Mouse (Mus musculus) adrenal gland, postnatal 10 days (tissue): ENCODE measurements around the gene Adap1. TPM values are rescaled to one million over a fixed set of nuclear protein-coding genes. Genes with fewer than 3 reads are reported as not detected.

Source experiments
- DNase-seq: peaks from one replicate; pipeline ENCODE4 v3.0.0; 2021; ENCODE audit warnings: mixed read lengths
- total RNA-seq, 2 experiments: library from RNA; stranded (reverse); gene quantifications; 2 replicates each; pipeline ENCODE4 v1.2.3; 2021

Adap1 gene
- total RNA-seq, 2 experiments from 2014 or later = 5.9 to 7.5 TPM

DNA sequence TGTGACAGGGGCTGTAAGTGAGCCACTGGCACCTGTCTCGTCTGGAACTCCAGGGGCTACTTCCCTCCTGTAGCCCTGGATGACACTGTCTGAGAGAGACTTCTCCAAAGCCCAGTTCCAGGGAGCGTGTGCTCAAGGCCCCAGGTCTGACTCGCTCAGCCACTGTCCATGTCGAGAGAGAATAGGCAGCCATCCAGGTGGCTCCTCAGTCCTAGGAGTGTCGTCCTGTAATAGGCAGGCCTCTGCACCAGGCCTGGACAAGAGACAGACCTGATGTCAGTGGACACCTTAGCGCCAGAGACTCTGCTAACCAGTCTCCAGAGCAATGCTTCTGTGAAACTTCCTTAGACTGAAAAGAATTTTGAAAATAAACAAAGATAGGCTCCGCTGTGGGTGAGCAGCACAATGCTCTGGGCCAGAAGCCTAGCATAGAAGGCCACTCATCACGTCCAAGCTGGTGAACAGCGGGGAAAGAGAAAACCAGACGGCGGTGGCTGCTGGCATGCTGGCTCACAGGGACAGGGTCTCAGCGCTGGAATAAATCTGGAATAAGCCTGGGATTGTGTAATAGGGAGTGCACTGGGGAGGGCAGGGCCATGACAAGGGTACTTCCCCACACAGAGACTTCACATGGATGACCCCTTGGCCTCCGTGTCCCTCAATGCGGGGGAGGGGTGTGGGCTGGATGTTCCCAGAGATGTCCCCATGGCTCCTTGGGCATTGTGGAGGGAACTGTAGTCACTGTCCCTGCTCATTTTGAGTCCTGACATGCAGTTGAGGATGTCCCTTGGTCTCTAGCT is 39.1 kb downstream of the Adap1 start:
- peak; percentile 30 for DNase-seq

GRCm38 (mm10) chr5:139285383-139286067 is 39.9 kb downstream of the Adap1 start:
- DNase-seq = no peak

- DNase-seq = no peak
Observed at GRCm38 (mm10) chr5:139283460-139284180, 41.8 kb downstream of the Adap1 start.

- peak; percentile 93 for DNase-seq
Observed at GRCm38 (mm10) chr5:139282191-139282590, 43.2 kb downstream of the Adap1 start.

DNA sequence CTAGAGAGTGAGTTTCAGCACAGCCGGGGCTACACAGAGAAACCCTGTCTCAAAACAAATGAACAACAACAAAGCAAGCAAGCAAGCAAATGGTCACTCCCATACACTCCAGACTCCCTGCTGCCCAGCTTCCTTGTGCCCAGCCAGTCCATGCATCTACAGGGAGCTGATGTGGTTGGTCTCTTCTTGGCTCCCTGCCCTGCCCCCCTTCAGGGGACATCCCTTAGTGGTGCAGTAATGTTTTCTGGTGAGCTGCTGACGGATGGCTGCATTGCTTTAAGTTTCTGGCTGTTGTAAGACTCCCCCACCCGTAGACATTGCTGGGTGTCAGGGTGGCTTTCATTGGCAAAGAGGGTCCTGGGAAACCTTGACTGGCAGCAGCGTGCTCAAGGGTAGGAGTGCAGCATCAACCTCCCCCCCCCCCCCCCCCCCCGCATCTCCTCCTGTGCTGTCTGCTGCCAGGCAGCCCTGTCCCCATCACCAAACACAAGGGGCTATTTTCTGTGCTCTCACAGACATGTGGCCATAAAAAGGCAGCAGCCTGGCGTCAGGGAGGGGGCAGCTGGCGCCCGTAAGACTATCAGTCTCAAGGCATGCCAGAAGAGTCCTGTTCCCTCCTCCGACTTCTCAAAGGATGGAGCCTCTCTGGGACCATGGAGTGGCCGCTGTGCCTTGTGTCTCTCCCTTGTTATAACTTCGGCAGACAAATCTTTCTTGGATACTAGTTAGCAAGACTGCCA is 43.9 kb downstream of the Adap1 start:
- DNase-seq = no peak

DNA sequence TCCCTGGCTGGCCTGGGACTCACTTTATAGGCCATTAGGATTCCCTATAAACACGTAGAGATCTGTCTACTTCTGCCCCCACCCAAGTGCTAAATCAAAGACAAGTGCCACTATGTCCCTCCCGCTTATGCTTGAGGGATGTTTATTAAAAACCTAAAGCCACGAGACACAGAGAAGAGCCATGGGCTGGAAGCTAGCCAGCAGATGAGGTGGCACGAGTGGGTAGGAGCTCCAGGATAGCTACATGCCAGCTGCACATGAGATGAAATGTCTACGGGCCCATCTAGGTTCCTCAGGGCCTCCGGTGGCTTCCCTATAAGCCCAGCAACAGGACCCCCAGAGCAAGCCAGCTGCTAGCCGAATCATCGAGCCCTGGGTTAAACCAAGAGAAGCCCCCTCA is 48.1 kb downstream of the Adap1 start:
- no peak for DNase-seq

- DNase-seq = peak; percentile 45
Observed at GRCm38 (mm10) chr5:139271994-139272554, 53.3 kb downstream of the Adap1 start.

- DNase-seq = peak; percentile 82
Observed at GRCm38 (mm10) chr5:139270806-139271521, 54.5 kb downstream of the Adap1 start.

GRCm38 (mm10) chr5:139267661-139268060 is 57.8 kb downstream of the Adap1 start:
- DNase-seq = no peak

DNA sequence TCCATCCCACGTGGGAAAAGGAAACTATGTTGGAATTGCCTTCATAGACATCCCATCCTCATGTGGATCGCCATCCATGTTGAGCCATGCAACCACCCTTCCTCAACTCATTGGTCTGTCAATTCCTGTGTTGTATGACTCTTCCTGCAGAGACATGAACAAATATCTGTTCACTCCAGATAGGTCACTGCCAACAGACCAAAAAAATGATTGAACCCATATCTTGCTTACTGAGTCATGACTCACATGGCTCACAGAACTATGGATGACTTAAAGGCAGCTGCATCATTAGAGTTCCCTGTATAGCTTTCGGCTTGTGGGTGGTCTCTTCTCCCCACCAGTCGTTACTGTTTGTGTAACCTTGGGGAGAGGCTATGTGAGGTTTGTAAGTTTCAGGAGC is 64.0 kb downstream of the Adap1 start:
- no peak for DNase-seq

- no peak for DNase-seq
Observed at GRCm38 (mm10) chr5:139259853-139260252, 65.6 kb downstream of the Adap1 start.

GRCm38 (mm10) chr5:139258371-139259035 is 66.9 kb downstream of the Adap1 start:
- DNase-seq = no peak

DNA sequence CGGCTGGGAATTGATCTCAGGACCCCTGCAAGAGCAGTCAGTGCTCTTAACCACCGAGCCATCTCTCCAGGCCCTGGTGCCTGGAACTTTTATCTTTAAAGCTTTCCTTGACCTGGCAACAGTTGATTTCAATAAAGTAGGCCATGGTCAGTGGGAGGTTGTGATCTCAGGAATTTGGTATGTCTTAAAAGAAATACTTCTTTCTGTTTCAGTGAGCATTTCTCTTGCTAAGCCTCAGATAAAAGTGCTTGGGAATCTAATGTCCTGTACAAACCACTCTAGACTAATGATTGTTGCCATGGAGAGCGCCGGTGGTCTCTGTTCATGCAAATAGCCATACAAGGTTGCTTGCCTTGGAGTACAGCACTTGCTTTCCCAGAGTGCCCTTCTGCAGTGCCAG is 67.6 kb downstream of the Adap1 start:
- no peak for DNase-seq

DNA sequence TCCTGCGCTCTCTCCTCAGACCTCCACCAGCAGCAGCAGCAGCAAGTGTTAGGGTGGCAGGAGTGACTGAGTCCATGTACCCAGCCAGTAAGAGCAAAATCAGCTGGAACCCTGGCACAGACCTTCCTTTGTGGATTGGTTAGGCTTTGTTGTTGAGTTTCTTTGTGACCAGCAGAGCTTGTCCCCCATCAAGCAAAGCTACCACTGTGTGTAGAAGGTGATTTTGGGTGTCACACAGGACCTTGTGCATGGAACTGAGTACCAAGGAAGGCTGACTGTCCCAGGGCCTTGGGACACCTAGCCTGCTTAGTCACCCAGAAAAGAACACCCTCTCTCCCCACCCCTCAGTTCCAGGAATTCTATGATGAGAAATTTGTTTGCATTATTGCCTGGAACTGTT is 68.2 kb downstream of the Adap1 start:
- DNase-seq = no peak

GRCm38 (mm10) chr5:139256211-139256765 is 69.1 kb downstream of the Adap1 start:
- no peak for DNase-seq

- DNase-seq = no peak
Observed at GRCm38 (mm10) chr5:139255777-139256176, 69.6 kb downstream of the Adap1 start.

GRCm38 (mm10) chr5:139254938-139255337 is 70.5 kb downstream of the Adap1 start:
- no peak for DNase-seq

GRCm38 (mm10) chr5:139253301-139253741 is 72.1 kb downstream of the Adap1 start:
- peak; percentile 63 for DNase-seq

DNA sequence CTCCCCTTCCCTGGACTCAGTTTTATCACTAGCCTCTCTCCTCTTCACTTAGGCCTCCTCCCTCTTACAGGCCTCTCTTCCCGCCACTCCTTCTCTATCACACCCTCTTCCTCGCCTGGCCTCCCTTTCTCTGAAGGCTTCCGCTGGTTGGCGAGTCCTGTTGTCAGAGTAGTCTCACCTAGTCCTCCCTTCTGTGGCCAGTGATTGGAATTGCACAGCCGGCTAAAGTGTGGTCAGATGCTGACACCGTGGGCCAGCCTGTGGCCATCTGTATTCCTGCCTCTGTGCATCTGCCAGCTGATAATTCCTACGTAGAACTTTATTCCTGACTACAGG is 72.5 kb downstream of the Adap1 start:
- DNase-seq = no peak
